Mouse (Mus musculus): Measurements from ENCODE around the gene Nudt7. TPM values are rescaled to one million over a fixed set of nuclear protein-coding genes. Genes with fewer than 3 reads are reported as not detected.

Nudt7 gene
- polyA plus RNA-seq (2017; shearing (Covaris generic)) = 28.4 TPM

GRCm38 (mm10) chr8:114133510-114134362 lies at the start of gene Nudt7:
Gene Nudt7 (plus strand): TSS chr8:114133557.

Other genes starting within 250 kb of the Nudt7 start
- 0.21 TPM for gene Vat1l, start 72.1 kb downstream of the Nudt7 start, polyA plus RNA-seq (2017; shearing (Covaris generic))